Mouse (Mus musculus): ENCODE measurements around the gene Kdm2a. TPM values are rescaled to one million over a fixed set of nuclear protein-coding genes. Genes with fewer than 3 reads are reported as not detected.

The Kdm2a gene
- polyA plus RNA-seq, 1 experiment from 2014 or later, result 42.7 TPM

GRCm38 (mm10) chr19:4414631-4415030, 16.5 kb upstream of the Kdm2a start:
- ATAC-seq (ENCODE audit: insufficient number of reproducible peaks, insufficient read depth, low FRiP score, low read depth), result no peak
- no peak overlapping the region for H3K4me2 ChIP-seq (ENCODE audit: low read length)
- no peak overlapping the region for H3K4me3 ChIP-seq (ENCODE audit: control insufficient read depth in 1 of 2, insufficient read depth in 1 of 2, low read depth in 1 of 2, low read length in 2 of 2)
- H3K9ac ChIP-seq (ENCODE audit: low read length), result no peak overlapping the region
- H3K4me1 ChIP-seq (ENCODE audit: control insufficient read depth in 2 of 2, insufficient read depth in 2 of 2, low read length in 2 of 2), result peaks cover 0 to 5% of the 10 kb centered on the region in 2 experiments; a peak in 2 of 4 replicates
- no peaks in the 10 kb centered on the region for H3K27me3 ChIP-seq (ENCODE audit: control insufficient read depth, insufficient read depth, low read length)
- 70% methylated on average over 1 of the region's 1 CpGs for WGBS
- H3K36me3 ChIP-seq (ENCODE audit: control insufficient read depth, insufficient read depth, low read length), result no peaks in the 10 kb centered on the region
- H3K27ac ChIP-seq (replicated peaks in 1 of 2; ENCODE audit: control insufficient read depth in 1 of 2, insufficient read depth in 1 of 2, low read depth in 2 of 2, low read length in 2 of 2), result no peak overlapping the region
- no peaks in the 10 kb centered on the region for H3K9me3 ChIP-seq (ENCODE audit: control insufficient read depth, low read length)

- Histone ChIP-seq H3K27me3 (ENCODE audit: control insufficient read depth, insufficient read depth, low read length) (no peaks in the 10 kb centered on the region), H3K27ac (replicated peaks in 1 of 2; ENCODE audit: control insufficient read depth in 1 of 2, insufficient read depth in 1 of 2, low read depth in 2 of 2, low read length in 2 of 2) (no peak overlapping the region), H3K36me3 (ENCODE audit: control insufficient read depth, insufficient read depth, low read length) (no peaks in the 10 kb centered on the region), H3K4me1 (ENCODE audit: control insufficient read depth in 2 of 2, insufficient read depth in 2 of 2, low read length in 2 of 2) (no peaks in the 10 kb centered on the region), H3K9me3 (ENCODE audit: control insufficient read depth, low read length) (no peaks in the 10 kb centered on the region), H3K4me2 (ENCODE audit: low read length) (no peak overlapping the region), H3K4me3 (ENCODE audit: control insufficient read depth in 1 of 2, insufficient read depth in 1 of 2, low read depth in 1 of 2, low read length in 2 of 2) (no peak overlapping the region), H3K9ac (ENCODE audit: low read length) (no peak overlapping the region)
- 56% methylated on average over 2 of the region's 2 CpGs for WGBS
- no peak for ATAC-seq (ENCODE audit: insufficient number of reproducible peaks, insufficient read depth, low FRiP score, low read depth)
Measured at GRCm38 (mm10) chr19:4409062-4409461, 11.0 kb upstream of the Kdm2a start.

GRCm38 (mm10) chr19:4404840-4405239, 6.8 kb upstream of the Kdm2a start:
- WGBS, result 79% methylated on average over 2 of the region's 2 CpGs
- H3K27me3 ChIP-seq (ENCODE audit: control insufficient read depth, insufficient read depth, low read length), result no peaks in the 10 kb centered on the region
- ATAC-seq (ENCODE audit: insufficient number of reproducible peaks, insufficient read depth, low FRiP score, low read depth), result no peak
- H3K4me2 ChIP-seq (ENCODE audit: low read length), result no peak overlapping the region
- no peak overlapping the region for H3K4me3 ChIP-seq (ENCODE audit: control insufficient read depth in 1 of 2, insufficient read depth in 1 of 2, low read depth in 1 of 2, low read length in 2 of 2)
- no peak overlapping the region for H3K27ac ChIP-seq (replicated peaks in 1 of 2; ENCODE audit: control insufficient read depth in 1 of 2, insufficient read depth in 1 of 2, low read depth in 2 of 2, low read length in 2 of 2)
- no peaks in the 10 kb centered on the region for H3K36me3 ChIP-seq (ENCODE audit: control insufficient read depth, insufficient read depth, low read length)
- H3K9me3 ChIP-seq (ENCODE audit: control insufficient read depth, low read length), result no peaks in the 10 kb centered on the region
- H3K4me1 ChIP-seq (ENCODE audit: control insufficient read depth in 2 of 2, insufficient read depth in 2 of 2, low read length in 2 of 2), result no peaks in the 10 kb centered on the region
- no peak overlapping the region for H3K9ac ChIP-seq (ENCODE audit: low read length)

GRCm38 (mm10) chr19:4398959-4399358, 874 bp upstream of the Kdm2a start:
- Histone ChIP-seq H3K4me1 (ENCODE audit: control insufficient read depth in 2 of 2, insufficient read depth in 2 of 2, low read length in 2 of 2) (peaks cover 2 to 10% of the 10 kb centered on the region in 2 experiments), H3K27ac (replicated peaks in 1 of 2; ENCODE audit: control insufficient read depth in 1 of 2, insufficient read depth in 1 of 2, low read depth in 2 of 2, low read length in 2 of 2) (no peak overlapping the region), H3K27me3 (ENCODE audit: control insufficient read depth, insufficient read depth, low read length) (no peaks in the 10 kb centered on the region), H3K9me3 (ENCODE audit: control insufficient read depth, low read length) (no peaks in the 10 kb centered on the region), H3K9ac (ENCODE audit: low read length) (no peak overlapping the region), H3K36me3 (ENCODE audit: control insufficient read depth, insufficient read depth, low read length) (no peaks in the 10 kb centered on the region), H3K4me2 (ENCODE audit: low read length) (peak overlapping the region; percentile 93), H3K4me3 (ENCODE audit: control insufficient read depth in 1 of 2, insufficient read depth in 1 of 2, low read depth in 1 of 2, low read length in 2 of 2) (peak overlapping the region in 1 of 2 experiments; percentile 97; a peak in 1 of 4 replicates)
- WGBS, result 70% methylated on average over 4 of the region's 4 CpGs
- ATAC-seq (ENCODE audit: insufficient number of reproducible peaks, insufficient read depth, low FRiP score, low read depth), result no peak

- Histone ChIP-seq H3K36me3 (ENCODE audit: control insufficient read depth, insufficient read depth, low read length) (peaks cover 2% of the 10 kb centered on the region), H3K4me3 (ENCODE audit: control insufficient read depth in 1 of 2, insufficient read depth in 1 of 2, low read depth in 1 of 2, low read length in 2 of 2) (peak overlapping the region; percentile 68 to 97), H3K9me3 (ENCODE audit: control insufficient read depth, low read length) (no peaks in the 10 kb centered on the region), H3K9ac (ENCODE audit: low read length) (peak overlapping the region; percentile 83), H3K27ac (replicated peaks in 1 of 2; ENCODE audit: control insufficient read depth in 1 of 2, insufficient read depth in 1 of 2, low read depth in 2 of 2, low read length in 2 of 2) (peak overlapping the region in 1 of 2 experiments; percentile 91; a peak in 2 of 4 replicates), H3K27me3 (ENCODE audit: control insufficient read depth, insufficient read depth, low read length) (no peaks in the 10 kb centered on the region), H3K4me1 (ENCODE audit: control insufficient read depth in 2 of 2, insufficient read depth in 2 of 2, low read length in 2 of 2) (peaks cover 2 to 10% of the 10 kb centered on the region in 2 experiments), H3K4me2 (ENCODE audit: low read length) (peak overlapping the region; percentile 93)
- no peak for ATAC-seq (ENCODE audit: insufficient number of reproducible peaks, insufficient read depth, low FRiP score, low read depth)
- WGBS, result 33% methylated on average over 8 of the region's 8 CpGs
Measured at GRCm38 (mm10) chr19:4398630-4398948, 504 bp upstream of the Kdm2a start.

- Histone ChIP-seq H3K27ac (replicated peaks in 1 of 2; ENCODE audit: control insufficient read depth in 1 of 2, insufficient read depth in 1 of 2, low read depth in 2 of 2, low read length in 2 of 2) (peak overlapping the region; percentile 92 to 94), H3K4me3 (ENCODE audit: control insufficient read depth in 1 of 2, insufficient read depth in 1 of 2, low read depth in 1 of 2, low read length in 2 of 2) (peak overlapping the region; percentile 96 to 97), H3K36me3 (ENCODE audit: control insufficient read depth, insufficient read depth, low read length) (peaks cover 14% of the 10 kb centered on the region), H3K4me1 (ENCODE audit: control insufficient read depth in 2 of 2, insufficient read depth in 2 of 2, low read length in 2 of 2) (peaks cover 2 to 16% of the 10 kb centered on the region in 2 experiments), H3K27me3 (ENCODE audit: control insufficient read depth, insufficient read depth, low read length) (no peaks in the 10 kb centered on the region), H3K4me2 (ENCODE audit: low read length) (peak overlapping the region; percentile 93), H3K9me3 (ENCODE audit: control insufficient read depth, low read length) (no peaks in the 10 kb centered on the region), H3K9ac (ENCODE audit: low read length) (peak overlapping the region; percentile 99)
- peak; percentile 93 for ATAC-seq (ENCODE audit: insufficient number of reproducible peaks, insufficient read depth, low FRiP score, low read depth)
- WGBS, result under 1% methylated on average over 68 of the region's 90 CpGs
Measured at GRCm38 (mm10) chr19:4396998-4397797, 887 bp downstream of the Kdm2a start.

GRCm38 (mm10) chr19:4396081-4396997, 1.7 kb downstream of the Kdm2a start:
- Histone ChIP-seq H3K27ac (replicated peaks in 1 of 2; ENCODE audit: control insufficient read depth in 1 of 2, insufficient read depth in 1 of 2, low read depth in 2 of 2, low read length in 2 of 2) (peak overlapping the region; percentile 92 to 94), H3K4me3 (ENCODE audit: control insufficient read depth in 1 of 2, insufficient read depth in 1 of 2, low read depth in 1 of 2, low read length in 2 of 2) (peak overlapping the region; percentile 96 to 97), H3K9ac (ENCODE audit: low read length) (peak overlapping the region; percentile 99), H3K4me1 (ENCODE audit: control insufficient read depth in 2 of 2, insufficient read depth in 2 of 2, low read length in 2 of 2) (peaks cover 2 to 20% of the 10 kb centered on the region in 2 experiments), H3K4me2 (ENCODE audit: low read length) (peak overlapping the region; percentile 95), H3K36me3 (ENCODE audit: control insufficient read depth, insufficient read depth, low read length) (peaks cover 19% of the 10 kb centered on the region), H3K9me3 (ENCODE audit: control insufficient read depth, low read length) (no peaks in the 10 kb centered on the region), H3K27me3 (ENCODE audit: control insufficient read depth, insufficient read depth, low read length) (no peaks in the 10 kb centered on the region)
- under 1% methylated on average over 80 of the region's 80 CpGs for WGBS
- peak; percentile 7; the same call in 1 of the 2 replicates for ATAC-seq (ENCODE audit: insufficient number of reproducible peaks, insufficient read depth, low FRiP score, low read depth)

Data from heart, embryonic 14.5 days (tissue).